Mouse (Mus musculus) spleen, adult 2 months (tissue): Measurements from ENCODE around the gene Mpig6b.

Experiments
- CTCF ChIP-seq: fragments of 200-500 bp; IDR thresholded peaks from 2 replicates; pipeline ENCODE4 v1.5.1; 2011; ENCODE audit warnings: mild to moderate bottlenecking, inconsistent platforms; ENCODE audit not compliant: insufficient read depth, insufficient read length, insufficient replicate concordance; ENCODE audit errors: extremely low read depth
- POLR2A ChIP-seq: fragments of 200-500 bp; IDR thresholded peaks from 2 replicates; pipeline ENCODE4 v1.6.1; 2011; ENCODE audit warnings: low read depth, low read length, inconsistent platforms

GRCm38 (mm10) chr17:35023756-35024155 is 42.2 kb downstream of the Mpig6b start:
- TF ChIP-seq CTCF (no peak), POLR2A (no peak)
